In the genomic region with DNA sequence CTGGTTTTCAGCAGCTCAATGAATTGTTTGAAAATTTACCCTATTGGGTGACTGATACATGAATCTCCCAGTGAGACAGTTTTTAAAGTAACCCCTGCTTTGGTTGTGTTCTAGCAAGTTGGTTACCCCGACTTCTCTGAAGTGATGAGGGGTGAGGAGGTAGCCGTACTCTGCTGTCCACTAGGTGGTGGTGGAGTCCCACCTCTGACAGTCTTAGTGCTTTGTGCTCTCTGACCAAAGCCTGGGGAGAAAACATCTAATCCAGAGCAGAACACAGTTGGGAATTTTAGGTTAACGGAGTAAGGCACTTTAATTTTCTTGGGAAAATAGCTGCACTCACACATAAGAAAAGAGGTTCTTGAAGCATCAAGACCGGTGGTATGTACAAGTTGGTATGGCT, we compare ENCODE assay signal across 9 mouse cellular contexts.
A peak's percentile ranks its signal among the peaks of the same experiment; 100 is the strongest.
DNase-seq lines count a peak whose midpoint lies in the region; ATAC-seq and TF ChIP-seq lines count a peak whose summit lies in the region.
"Had no signal": no experiment of that assay in that cellular context is flagged by ENCODE, and none has a peak within 500 bp of the region (broad histone marks: within the 10 kb centered on the region; RNA-seq: fewer than 3 reads in every experiment).

No protein-coding gene starts in this region.

- no peak for TF ChIP-seq POLR2A in heart, adult 2 months (IDR thresholded peaks at IDR 0.05; ENCODE audit: insufficient read depth, low read depth, low read length)

- TF ChIP-seq CTCF in heart, adult 2 months (IDR thresholded peaks at IDR 0.05): peak; percentile 74

- 0 out of 2 replicates have a peak, but pooled peaks have one; percentile 21 for TF ChIP-seq EP300 in heart, adult 2 months (IDR thresholded peaks at IDR 0.05; ENCODE audit: insufficient read depth, low read depth, low read length)

- no peak overlapping the region for H3K9ac ChIP-seq in heart, adult 2 months (ENCODE audit: low read depth, low read length)
- H3K9ac ChIP-seq in midbrain, embryonic 16.5 days (ENCODE audit: low read depth, low read length): no peak overlapping the region

- 25% methylated on average over 4 of the region's 4 CpGs for WGBS in heart, adult 2 months
- WGBS in heart, embryonic 10.5 days: 31% methylated on average over 4 of the region's 4 CpGs
- WGBS in embryonic facial prominence, embryonic 10.5 days: 30% methylated on average over 4 of the region's 4 CpGs
- 25% methylated on average over 4 of the region's 4 CpGs for WGBS in midbrain, embryonic 16.5 days

- peak in 1 of 2 experiments; percentile 10 for DNase-seq in heart, adult 2 months
- no peak for DNase-seq in heart, embryonic 10.5 days (ENCODE audit: low spot score)
- DNase-seq in adrenal gland, postnatal 10 days: peak; percentile 62
- DNase-seq in embryonic facial prominence, embryonic 10.5 days (ENCODE audit: low spot score): peak; percentile 69
- DNase-seq in induced T-regulatory cell, adult 2 months (ENCODE audit: low read depth): peak; percentile 11
- DNase-seq in left cerebral cortex, adult 9 months (ENCODE audit: low spot score in 2 of 2): peak; percentile 2 to 68
- peak; percentile 70 for DNase-seq in testis, postnatal 10 days (ENCODE audit: low spot score)

- H3K36me3 ChIP-seq in heart, adult 2 months (ENCODE audit: control insufficient read depth, insufficient read depth, low read length): no peaks in the 10 kb centered on the region
- H3K36me3 ChIP-seq in heart, embryonic 10.5 days: no peaks in the 10 kb centered on the region
- no peaks in the 10 kb centered on the region for H3K36me3 ChIP-seq in embryonic facial prominence, embryonic 10.5 days (replicated peaks)
- H3K36me3 ChIP-seq in midbrain, embryonic 16.5 days (ENCODE audit: control insufficient read depth, insufficient read depth, low read length): no peaks in the 10 kb centered on the region

- no peak overlapping the region for H3K4me2 ChIP-seq in midbrain, embryonic 16.5 days (ENCODE audit: low read length)

- H3K27ac ChIP-seq in heart, adult 2 months: no peak overlapping the region
- H3K27ac ChIP-seq in heart, embryonic 10.5 days: no peak overlapping the region
- H3K27ac ChIP-seq in embryonic facial prominence, embryonic 10.5 days (replicated peaks): no peak overlapping the region
- no peak overlapping the region for H3K27ac ChIP-seq in midbrain, embryonic 16.5 days (ENCODE audit: low read length)
- H3K27ac ChIP-seq: macrophage had no signal

- intact Hi-C loops in heart, adult 2 months (cut with DNase I): no loop called here

- no peaks in the 10 kb centered on the region for H3K9me3 ChIP-seq in heart, embryonic 10.5 days
- H3K9me3 ChIP-seq in embryonic facial prominence, embryonic 10.5 days: no peaks in the 10 kb centered on the region
- H3K9me3 ChIP-seq in midbrain, embryonic 16.5 days (replicated peaks; ENCODE audit: control insufficient read depth, low read length, poor library complexity, severe bottlenecking): no peaks in the 10 kb centered on the region

- H3K4me1 ChIP-seq in heart, adult 2 months (ENCODE audit: control insufficient read depth, insufficient read depth, low read length): no peaks in the 10 kb centered on the region
- no peaks in the 10 kb centered on the region for H3K4me1 ChIP-seq in heart, embryonic 10.5 days
- H3K4me1 ChIP-seq in embryonic facial prominence, embryonic 10.5 days: peaks cover 6% of the 10 kb centered on the region
- H3K4me1 ChIP-seq in midbrain, embryonic 16.5 days (ENCODE audit: control insufficient read depth, insufficient read depth, low read length): peaks cover 4% of the 10 kb centered on the region

- no peak overlapping the region for H3K4me3 ChIP-seq in heart, adult 2 months
- H3K4me3 ChIP-seq in heart, embryonic 10.5 days: no peak overlapping the region
- H3K4me3 ChIP-seq in embryonic facial prominence, embryonic 10.5 days: no peak overlapping the region
- H3K4me3 ChIP-seq in midbrain, embryonic 16.5 days (ENCODE audit: low read depth, low read length): no peak overlapping the region

- H3K79me2 ChIP-seq in heart, adult 2 months (replicated peaks; ENCODE audit: control insufficient read depth, insufficient read depth, low read length): no peaks in the 10 kb centered on the region

- H3K27me3 ChIP-seq in heart, adult 2 months (ENCODE audit: control insufficient read depth, insufficient read depth, low read length): no peaks in the 10 kb centered on the region
- no peaks in the 10 kb centered on the region for H3K27me3 ChIP-seq in heart, embryonic 10.5 days (ENCODE audit: insufficient read depth, poor library complexity, severe bottlenecking)
- no peaks in the 10 kb centered on the region for H3K27me3 ChIP-seq in embryonic facial prominence, embryonic 10.5 days (replicated peaks; ENCODE audit: low read depth, poor library complexity, severe bottlenecking)
- no peaks in the 10 kb centered on the region for H3K27me3 ChIP-seq in midbrain, embryonic 16.5 days (ENCODE audit: control insufficient read depth, insufficient read depth, low read depth, low read length)

- ATAC-seq in midbrain, embryonic 16.5 days: peak; percentile 75; the same call in 1 of the 2 replicates
